Mouse (Mus musculus): ENCODE data around the gene Cnot1.
A peak's percentile ranks its signal among the peaks of the same experiment; 100 is the strongest.

The Cnot1 gene

DNA sequence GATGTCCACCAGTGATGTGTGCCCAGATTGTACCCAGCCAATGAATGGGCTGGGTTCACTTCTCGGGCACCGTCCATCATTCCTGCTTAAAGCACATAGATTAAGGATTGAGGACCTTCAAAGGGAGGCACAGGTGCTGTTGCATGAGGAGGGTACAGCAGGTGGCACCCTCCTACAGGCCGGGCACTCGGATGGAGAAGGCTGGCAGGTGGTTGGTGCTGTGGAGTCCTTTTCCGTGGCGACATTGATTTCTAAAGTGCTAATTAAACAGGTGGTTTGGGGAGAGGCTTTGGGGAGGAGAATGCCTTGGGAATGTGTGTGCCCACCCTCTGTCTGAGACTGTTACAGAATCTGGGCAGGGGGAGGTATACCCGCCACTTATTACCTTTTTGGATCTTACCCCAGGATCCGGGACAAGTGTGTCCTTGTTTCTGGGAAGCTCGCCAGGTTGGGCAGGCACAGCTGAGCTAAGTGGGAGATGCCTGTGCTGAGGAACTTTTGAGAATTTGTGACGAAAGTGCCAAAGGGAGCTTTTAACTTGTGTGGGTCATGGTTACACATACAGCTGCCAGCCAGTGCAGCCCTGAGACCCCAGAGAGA lies 119.1 kb downstream of the Cnot1 start:
- DNase-seq = no peak

DNA sequence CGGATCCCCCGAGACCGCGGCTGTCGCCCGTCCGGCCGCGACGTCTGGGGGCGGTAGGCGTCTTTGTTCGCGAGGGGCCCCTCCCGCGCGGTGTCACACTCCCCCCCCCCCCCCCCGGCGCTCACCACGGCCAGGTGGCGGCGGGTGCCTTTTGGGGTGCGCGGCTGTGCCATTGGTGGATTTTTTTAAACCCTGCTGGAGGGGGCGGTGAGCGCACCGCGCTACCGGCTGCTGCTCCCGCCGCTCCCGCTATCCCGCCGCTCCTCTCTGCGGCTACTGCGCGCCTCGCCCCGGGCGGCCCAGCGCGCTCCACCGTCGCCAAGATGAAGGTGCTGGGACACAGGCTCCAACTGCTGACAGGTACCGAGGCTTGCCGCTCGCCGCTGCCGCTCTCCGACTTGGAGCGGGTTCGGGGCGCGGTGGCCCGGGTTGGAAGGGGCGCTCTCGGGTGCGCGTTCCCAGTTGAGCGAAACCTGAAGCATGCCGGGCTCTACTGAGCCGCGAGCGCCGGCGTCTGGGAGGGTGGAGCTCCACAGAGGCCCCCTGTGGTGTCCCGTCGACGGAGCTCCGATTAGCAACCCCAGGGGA lies 129.1 kb downstream of the Cnot1 start:
- DNase-seq = peak; percentile 44

DNA sequence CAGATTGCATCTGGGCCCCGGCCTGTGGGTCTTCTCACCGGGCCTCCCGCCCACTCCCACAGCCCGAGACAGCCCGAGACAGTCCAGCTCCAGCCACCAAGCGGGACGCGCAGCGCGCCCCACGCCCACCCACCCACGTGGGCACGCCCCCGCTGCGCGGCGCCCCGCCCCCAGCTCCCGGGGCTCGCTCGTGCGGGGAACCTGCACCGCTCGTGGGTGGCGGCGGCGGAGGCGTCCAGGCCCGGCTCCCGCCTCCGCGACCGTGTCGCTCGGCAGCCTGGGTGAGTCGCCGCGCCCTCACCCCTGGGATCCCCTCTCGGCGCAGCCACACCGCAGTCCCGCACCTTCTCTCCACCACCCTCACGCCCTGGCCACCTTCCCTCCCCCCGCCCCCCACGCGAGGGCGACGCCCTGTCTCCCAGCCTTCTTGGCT lies 129.7 kb downstream of the Cnot1 start:
- peak; percentile 14 for DNase-seq

DNA sequence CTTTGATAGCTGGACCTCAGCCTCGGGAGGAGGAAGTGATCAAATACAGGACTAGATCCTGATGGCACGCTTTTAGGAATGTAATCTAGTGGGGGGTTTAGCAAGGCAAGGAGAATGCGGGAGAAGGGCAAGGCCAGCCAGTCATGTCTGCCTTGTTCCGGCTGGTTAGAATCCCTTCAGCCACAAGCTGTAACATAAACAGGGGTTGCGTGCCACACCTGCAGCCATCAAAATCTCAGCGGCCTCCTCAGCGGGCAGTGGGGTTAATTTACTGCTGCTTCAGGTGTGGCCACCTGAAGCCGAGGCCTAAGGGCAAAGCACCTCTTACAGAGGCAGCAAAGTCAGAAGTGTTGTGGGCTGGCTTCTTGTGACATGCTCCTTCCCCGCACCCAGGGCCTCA lies 130.6 kb downstream of the Cnot1 start, which contains the start of gene Ndrg4:
Ndrg4 (plus strand) TSS at position 350 of the 400 bp plus-strand sequence.
- no peak for DNase-seq

DNA sequence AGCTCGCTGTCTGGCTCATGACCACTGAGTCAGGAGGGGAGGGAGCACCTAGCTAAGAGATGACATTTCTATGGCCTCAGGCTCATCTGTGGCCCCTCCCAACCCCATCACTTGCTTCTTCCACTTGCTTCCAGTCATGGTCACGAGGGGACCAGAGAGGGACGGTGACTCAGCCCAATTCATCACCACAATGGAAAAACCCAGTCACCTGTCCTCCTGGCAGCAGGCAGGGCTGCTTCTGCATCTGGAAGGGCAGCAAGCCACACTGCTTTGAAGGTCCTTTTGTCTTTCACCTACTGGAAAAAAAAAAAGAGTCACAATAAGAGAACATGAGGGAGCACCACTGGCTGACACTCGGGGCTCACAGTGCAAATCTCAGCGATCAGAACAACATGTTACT lies 134.5 kb downstream of the Cnot1 start:
- no peak for DNase-seq

DNA sequence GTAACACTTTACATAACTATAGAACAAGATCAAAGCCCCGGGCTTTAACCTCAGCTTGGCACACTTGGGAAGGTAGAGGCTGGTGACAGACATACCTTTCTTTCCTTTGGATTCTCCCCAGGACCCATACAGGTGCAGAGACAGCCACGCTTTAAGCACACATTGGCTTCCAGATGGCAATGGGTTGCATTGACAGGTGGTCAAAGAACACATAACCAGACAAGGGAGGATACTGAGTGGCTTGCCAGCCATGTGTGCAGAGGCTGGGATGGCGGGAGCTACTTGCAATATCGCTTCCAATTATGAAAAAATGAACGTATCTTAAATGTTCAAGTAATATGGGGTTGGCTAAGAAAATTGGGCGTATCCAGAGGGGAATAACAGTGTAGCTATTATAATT lies 135.4 kb downstream of the Cnot1 start:
- DNase-seq = no peak

DNA sequence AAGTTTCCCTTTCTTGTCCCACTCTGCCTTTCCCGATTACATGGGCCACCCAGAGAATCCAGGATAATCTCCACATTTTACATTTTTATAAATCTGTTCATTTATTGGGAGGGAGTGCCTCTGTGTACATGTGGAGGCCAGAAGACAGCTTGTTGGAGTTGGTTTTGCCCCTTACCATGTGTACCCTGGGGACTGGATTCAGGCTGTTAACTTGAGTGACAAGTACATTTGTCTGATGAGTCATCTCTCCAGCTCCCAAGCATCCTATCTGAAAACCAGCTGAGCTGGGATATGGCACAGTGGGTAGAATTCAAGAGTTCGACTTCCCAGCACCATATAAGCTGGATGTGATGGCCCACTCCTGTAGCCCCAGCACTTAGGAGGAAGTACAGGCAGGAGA lies 137.3 kb downstream of the Cnot1 start:
- no peak for DNase-seq
